Mouse (Mus musculus) common myeloid progenitor, adult 5-6 weeks (primary cell): Measurements from ENCODE around the gene Rae1. TPM values are rescaled to one million over a fixed set of nuclear protein-coding genes. Genes with fewer than 3 reads are reported as not detected.

Experiments
- ATAC-seq: replicated peaks from 2 replicates; pipeline ENCODE4 v1.8.0; 2016; ENCODE audit warnings: low read depth, mild to moderate bottlenecking, moderate TSS enrichment, inconsistent platforms; ENCODE audit not compliant: poor library complexity, severe bottlenecking
- total RNA-seq: library from RNA; stranded (forward); fragments of 200-1000, 187-1606 nt; gene quantifications from 2 replicates; pipeline ENCODE4 v1.2.3, GENCODE M21; 2017

Rae1 gene
- total RNA-seq, 1 experiment from 2014 or later: 87.9 TPM

GRCm38 (mm10) chr2:173024392-173024791 lies 24.5 kb downstream of the Rae1 start:
- ATAC-seq: no peak

GRCm38 (mm10) chr2:173024938-173025337 lies 25.0 kb downstream of the Rae1 start:
- no peak for ATAC-seq

DNA sequence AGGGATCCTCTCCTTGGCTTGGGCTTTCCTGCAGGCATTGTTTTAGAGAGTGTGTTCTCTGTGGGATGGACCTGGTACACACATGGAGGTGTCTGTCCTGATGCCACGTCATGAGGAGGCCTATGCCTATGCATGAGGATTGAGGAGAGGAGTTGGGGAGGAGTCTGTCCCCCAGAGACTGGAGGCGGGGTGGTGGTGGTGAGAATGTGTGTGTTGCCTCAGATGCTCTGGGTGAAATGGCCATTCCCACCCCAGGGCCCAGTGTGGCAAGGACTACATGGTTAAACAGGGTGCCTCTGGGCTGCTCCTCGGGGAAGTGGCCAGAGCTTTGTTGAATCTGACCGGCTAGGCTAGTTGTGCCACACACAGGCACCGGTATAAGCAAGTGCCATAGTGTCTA lies 26.4 kb downstream of the Rae1 start:
- ATAC-seq: no peak

DNA sequence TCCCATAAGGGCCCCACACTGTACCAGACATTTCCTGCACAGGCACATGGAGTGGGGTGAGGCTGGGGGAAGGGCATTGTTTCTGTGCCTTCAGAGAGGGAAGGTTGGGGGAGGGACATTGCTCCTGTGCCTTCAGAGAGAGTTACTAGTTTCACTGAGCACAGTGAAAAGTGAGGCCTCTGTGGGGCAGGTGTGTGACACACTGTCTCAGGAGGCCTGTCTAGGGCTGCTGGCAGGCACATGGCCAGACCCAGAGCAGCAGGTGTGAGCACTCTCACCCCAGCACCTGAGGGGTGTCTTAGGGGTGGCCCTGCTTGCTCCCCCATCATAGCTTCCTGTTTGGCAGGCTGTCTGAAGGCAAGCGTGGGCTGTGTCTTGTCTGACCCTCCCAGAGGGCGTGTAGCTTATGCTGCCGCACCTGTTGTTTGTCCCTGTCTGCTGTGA lies 26.8 kb downstream of the Rae1 start:
- 0 out of 2 replicates have a peak, but pooled peaks have one; percentile 10 for ATAC-seq

DNA sequence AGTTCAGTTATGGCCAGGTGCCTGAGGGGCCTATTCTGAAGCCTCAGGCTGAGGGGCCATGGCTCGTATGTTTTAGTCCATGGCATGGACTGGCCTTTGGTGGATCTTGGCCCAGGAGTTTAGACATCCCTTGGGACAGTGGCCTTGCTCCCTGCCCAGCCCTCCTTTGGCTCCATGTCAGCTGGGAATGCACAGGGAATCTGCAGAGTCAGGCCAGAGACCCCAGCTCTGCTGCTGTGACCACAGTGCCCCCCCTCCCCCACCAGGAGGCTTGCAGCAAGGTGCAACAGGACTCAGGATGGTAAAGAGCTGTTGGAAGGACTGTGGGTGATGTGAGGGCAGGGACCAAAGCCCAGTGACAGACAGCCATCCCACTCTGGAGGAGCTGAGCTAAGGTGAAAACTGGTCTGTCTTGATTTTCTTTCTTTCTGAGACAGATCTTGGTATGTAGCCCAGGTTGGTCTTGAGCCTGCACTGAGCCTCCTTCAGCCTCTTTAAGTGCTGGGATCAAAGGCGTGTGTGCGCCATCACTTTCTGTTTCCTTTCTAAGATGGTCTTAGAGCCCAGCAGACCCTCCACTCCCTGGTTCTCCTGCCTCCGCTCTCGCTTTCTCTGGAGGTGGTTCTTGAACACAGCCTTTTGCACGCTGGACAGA lies 27.4 kb downstream of the Rae1 start:
- ATAC-seq: no peak

GRCm38 (mm10) chr2:173027824-173028495 lies 28.0 kb downstream of the Rae1 start:
- ATAC-seq: no peak

GRCm38 (mm10) chr2:173028508-173029031 lies 28.7 kb downstream of the Rae1 start:
- 0 out of 2 replicates have a peak, but pooled peaks have one; percentile 5 for ATAC-seq

- no peak for ATAC-seq
Observed at GRCm38 (mm10) chr2:173030591-173031338, 30.8 kb downstream of the Rae1 start.

- ATAC-seq: no peak
Observed at GRCm38 (mm10) chr2:173033531-173033930, 33.6 kb downstream of the Rae1 start.

DNA sequence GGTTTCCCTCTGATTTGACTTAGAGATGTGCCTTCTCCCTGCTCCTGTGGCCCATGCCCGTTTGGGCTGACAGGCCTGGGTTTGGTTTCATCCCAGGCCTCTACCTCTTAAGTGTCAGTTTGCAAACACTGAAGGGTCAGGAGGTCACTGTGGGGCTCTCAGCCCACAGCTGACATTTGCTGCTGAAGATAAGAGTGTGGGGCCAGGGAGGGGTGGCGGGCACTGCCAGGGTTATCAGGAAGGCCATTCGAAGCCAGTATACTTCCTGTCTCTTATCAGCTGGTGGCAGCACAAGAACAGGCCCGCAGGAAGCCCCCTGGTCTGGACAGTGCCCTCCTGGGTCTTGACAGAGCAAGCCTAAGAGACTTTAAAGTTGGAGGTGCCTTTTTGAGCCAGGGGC lies 35.1 kb downstream of the Rae1 start:
- peak; percentile 48 for ATAC-seq

- no peak for ATAC-seq
Observed at GRCm38 (mm10) chr2:173035653-173036052, 35.7 kb downstream of the Rae1 start.

GRCm38 (mm10) chr2:173036055-173036454 lies 36.1 kb downstream of the Rae1 start:
- no peak for ATAC-seq

- peak; percentile 23 for ATAC-seq
Observed at GRCm38 (mm10) chr2:173036611-173037010, 36.7 kb downstream of the Rae1 start.

- no peak for ATAC-seq
Observed at GRCm38 (mm10) chr2:173037347-173037746, 37.4 kb downstream of the Rae1 start.

- ATAC-seq: peak; percentile 30
Observed at GRCm38 (mm10) chr2:173037827-173038607, 38.1 kb downstream of the Rae1 start.

- no peak for ATAC-seq
Observed at GRCm38 (mm10) chr2:173039041-173039440, 39.1 kb downstream of the Rae1 start.

DNA sequence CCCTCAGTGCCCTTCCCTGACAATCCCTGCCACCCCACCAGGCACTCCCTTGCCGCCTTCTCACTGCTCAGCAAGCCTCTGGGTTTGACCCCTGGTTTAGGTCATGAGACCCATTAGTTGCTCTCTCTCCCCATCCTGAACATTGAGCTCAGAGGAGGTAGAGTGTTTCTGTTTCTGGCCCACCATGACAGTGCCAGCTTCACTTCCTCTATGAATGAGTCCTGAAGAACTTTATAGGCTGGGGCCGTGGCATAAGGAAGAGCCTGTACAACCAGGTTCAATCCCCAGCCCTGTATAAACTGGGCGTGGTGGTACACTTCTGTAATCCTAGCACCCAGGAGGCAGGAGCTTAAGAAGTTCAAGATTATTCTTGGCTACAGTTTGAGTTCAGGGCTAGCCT lies 40.9 kb downstream of the Rae1 start:
- ATAC-seq: peak; percentile 9; the same call in 1 of the 2 replicates

DNA sequence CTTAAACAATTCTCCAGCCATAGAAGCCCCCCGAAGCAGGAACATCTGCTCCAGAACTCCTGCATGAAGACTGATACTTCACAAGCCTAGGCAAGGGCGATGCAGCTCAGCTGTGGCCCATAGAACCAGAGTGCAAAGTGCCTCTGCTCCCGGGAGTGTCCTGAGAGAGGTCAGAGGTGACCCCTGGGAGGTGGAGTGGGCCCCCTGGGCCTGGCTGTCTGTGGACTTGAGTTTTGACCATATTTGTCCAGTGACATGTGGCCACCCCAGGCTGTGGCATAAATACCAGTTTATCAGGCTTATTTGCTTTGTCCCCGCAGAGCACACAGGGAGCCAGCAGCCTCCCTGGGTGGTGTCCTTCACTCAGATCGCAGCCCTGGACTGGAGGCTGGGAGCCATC lies 41.3 kb downstream of the Rae1 start:
- no peak for ATAC-seq

DNA sequence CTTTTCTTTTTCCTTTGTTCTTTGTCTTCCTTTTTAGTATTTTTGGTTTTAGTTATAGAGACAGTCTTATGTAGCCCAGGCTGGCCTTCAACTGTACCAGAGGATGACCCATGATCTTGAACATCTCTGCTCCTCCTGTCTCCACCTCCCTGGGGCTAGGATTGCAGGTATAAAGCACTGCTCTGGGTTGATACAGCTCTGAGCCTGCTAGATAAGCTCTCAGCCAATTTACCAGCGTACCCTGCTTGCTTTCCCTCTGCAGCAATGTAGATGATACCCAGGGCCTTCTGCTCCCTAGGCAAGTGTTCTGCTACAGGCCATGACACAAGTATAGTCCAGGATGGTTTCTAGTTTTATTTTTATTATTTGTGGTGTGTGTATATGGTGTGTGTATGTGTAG lies 42.0 kb downstream of the Rae1 start:
- no peak for ATAC-seq
